Mouse (Mus musculus) brain, embryonic 14.5 days (tissue): Measurements from ENCODE around the gene Slc9a5.

ENCODE experiments used
- CTCF ChIP-seq: fragments of 200-500 bp; IDR thresholded peaks from 2 replicates; pipeline ENCODE4 v1.5.1; 2012; ENCODE audit warnings: inconsistent platforms, mild to moderate bottlenecking, moderate library complexity, borderline replicate concordance; ENCODE audit not compliant: insufficient read depth, insufficient read length; ENCODE audit errors: extremely low read depth
- POLR2A ChIP-seq: fragments of 200-500 bp; IDR thresholded peaks from 2 replicates; pipeline ENCODE4 v1.6.1; 2012; ENCODE audit warnings: mild to moderate bottlenecking, inconsistent platforms, borderline replicate concordance; ENCODE audit not compliant: poor library complexity, insufficient read depth, insufficient read length, severe bottlenecking; ENCODE audit errors: extremely low read depth

GRCm38 (mm10) chr8:105348450-105349095, at the start of gene Slc9a5:
- TF ChIP-seq CTCF (no peak), POLR2A (no peak)
